Mouse (Mus musculus) olfactory bulb, adult 2 months (tissue): ENCODE results near the gene Rer1. TPM values are rescaled to one million over a fixed set of nuclear protein-coding genes. Genes with fewer than 3 reads are reported as not detected.

ENCODE experiments used
- H3K27ac ChIP-seq: fragments of 200-500 bp; 2 replicates; pipeline ENCODE4 v1.5.1; 2012; ENCODE audit warnings: low read depth, low read length; ENCODE audit not compliant: insufficient read depth
- H3K4me1 ChIP-seq: fragments of 200-500 bp; 2 replicates; pipeline ENCODE4 v1.6.1; 2012; ENCODE audit warnings: low read length; ENCODE audit not compliant: control insufficient read depth, insufficient read depth
- H3K4me3 ChIP-seq: fragments of 200-500 bp; 2 replicates; pipeline ENCODE4 v1.5.1; 2012; ENCODE audit warnings: mild to moderate bottlenecking, low read depth, low read length, moderate library complexity; ENCODE audit not compliant: insufficient read depth
- CTCF ChIP-seq: fragments of 200-500 bp; IDR thresholded peaks from 2 replicates; pipeline ENCODE4 v1.5.1; 2012; ENCODE audit warnings: low read depth, mild to moderate bottlenecking, low read length, moderate library complexity; ENCODE audit not compliant: insufficient read depth
- POLR2A ChIP-seq: fragments of 200-500 bp; IDR thresholded peaks from 2 replicates; pipeline ENCODE4 v1.6.1; 2012; ENCODE audit warnings: mild to moderate bottlenecking, low read depth, low read length, moderate library complexity; ENCODE audit not compliant: insufficient read depth
- WGBS: fragments of 180-500 bp; shearing (Covaris S2); methylation state at CpG from one replicate; pipeline ENCODE4 v1.1.7; 2018; 5-methylcytosine and 5-hydroxymethylcytosine counted together
- polyA plus RNA-seq: library from polyadenylated mRNA; stranded (reverse); fragments of >200 nt; gene quantifications from 2 replicates; pipeline ENCODE4 v1.2.4, GENCODE M21; 2012; ENCODE audit warnings: low replicate concordance; ENCODE audit not compliant: missing spikeins, insufficient read depth, insufficient read length

The Rer1 gene
- polyA plus RNA-seq, result not detected in 2 replicates

GRCm38 (mm10) chr4:155086108-155087024 is at the start of gene Rer1, which contains the start of gene Morn1:
TSS of gene Rer1 (minus strand) at chr4:155086382.
TSS of gene Morn1 (plus strand) at chr4:155086577.
- Histone ChIP-seq H3K27ac (no peak within 1 kb of the TSS), H3K4me1 (peaks cover 20% of the 10 kb centered on the region), H3K4me3 (peak within 1 kb of the TSS; percentile 88)
- under 1% methylated on average over 85 of the region's 85 CpGs for WGBS
- TF ChIP-seq CTCF (no peak), POLR2A (peak; percentile 91)

- H3K4me1 ChIP-seq, result peaks cover 60% of the 10 kb centered on the region
- no peak overlapping the region for H3K27ac ChIP-seq
- no peak for TF ChIP-seq POLR2A
- TF ChIP-seq CTCF, result no peak
- WGBS, result 94% methylated on average over 7 of the region's 7 CpGs
- H3K4me3 ChIP-seq, result no peak overlapping the region
Observed at GRCm38 (mm10) chr4:155134686-155135172, 48.5 kb upstream of the Rer1 start.

DNA sequence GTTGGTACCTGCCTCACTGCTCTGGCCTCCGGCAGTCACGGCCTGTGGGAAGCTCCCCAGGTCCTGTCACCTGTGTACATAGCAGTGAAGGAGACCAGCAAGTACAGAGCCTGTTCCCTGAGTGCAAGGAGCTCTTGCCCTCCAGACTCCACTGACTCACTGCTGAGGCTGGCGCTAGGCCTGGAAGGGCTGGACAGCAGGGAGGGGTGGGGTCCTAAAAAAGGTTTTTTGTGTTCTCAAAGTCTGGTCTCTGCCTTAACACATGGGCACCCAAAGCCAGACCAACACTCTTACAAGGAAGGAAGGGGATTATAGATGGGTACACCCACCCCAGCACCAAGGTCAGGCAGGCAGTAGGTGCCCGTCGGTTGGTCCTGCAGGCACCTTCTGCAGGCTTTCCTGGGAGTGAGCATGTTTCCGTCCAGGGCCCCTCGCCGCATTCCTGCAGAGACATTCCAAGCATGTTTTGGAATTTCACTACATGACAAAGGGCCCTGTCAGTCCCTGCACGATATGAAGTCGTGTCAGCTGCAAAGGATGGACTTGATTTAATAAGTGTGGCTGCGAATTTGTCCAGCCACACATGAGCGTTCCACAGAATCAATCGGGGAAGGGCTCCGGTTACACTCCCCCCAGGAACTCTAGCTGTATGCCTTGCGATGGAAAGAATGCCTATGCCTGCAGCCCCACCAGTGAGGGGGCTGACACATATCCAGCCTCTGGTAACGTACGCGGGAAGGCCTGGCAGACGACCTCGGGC is 47.7 kb upstream of the Rer1 start:
- Histone ChIP-seq H3K4me3 (no peak overlapping the region), H3K27ac (peak overlapping the region; percentile 34), H3K4me1 (peaks cover 67% of the 10 kb centered on the region)
- TF ChIP-seq CTCF, result no peak
- no peak for TF ChIP-seq POLR2A
- WGBS, result 51% methylated on average over 20 of the region's 20 CpGs

- 30% methylated on average over 3 of the region's 3 CpGs for WGBS
- H3K4me3 ChIP-seq, result no peak overlapping the region
- TF ChIP-seq CTCF (no peak), POLR2A (no peak)
- H3K27ac ChIP-seq, result peak overlapping the region; percentile 34; the same call in 1 of the 2 replicates
- H3K4me1 ChIP-seq, result peaks cover 73% of the 10 kb centered on the region
Observed at GRCm38 (mm10) chr4:155133188-155133587, 47.0 kb upstream of the Rer1 start.

DNA sequence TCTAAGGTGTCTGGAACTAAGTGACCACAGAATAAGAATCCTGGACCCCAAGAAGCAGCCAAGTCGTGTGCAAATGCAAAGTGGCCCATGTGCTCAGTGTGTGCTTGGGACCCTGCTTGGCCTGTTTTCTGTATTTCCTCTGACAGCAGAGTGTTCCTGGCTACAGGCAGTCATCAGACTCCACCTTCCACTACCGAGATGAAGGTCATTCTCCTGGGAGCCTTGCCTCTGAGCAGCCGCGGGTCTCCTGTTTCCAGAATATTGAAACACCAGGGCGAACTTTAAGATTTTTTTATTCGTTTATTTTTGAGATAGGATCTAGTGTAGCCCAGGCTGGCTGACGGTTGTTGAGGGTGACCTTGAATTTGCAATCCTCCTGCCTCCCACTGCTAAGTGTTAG is 44.4 kb upstream of the Rer1 start:
- WGBS, result 67% methylated on average over 7 of the region's 7 CpGs
- TF ChIP-seq POLR2A (no peak), CTCF (no peak)
- H3K4me3 ChIP-seq, result no peak overlapping the region
- peaks cover 86% of the 10 kb centered on the region for H3K4me1 ChIP-seq
- peak overlapping the region; percentile 88 for H3K27ac ChIP-seq

DNA sequence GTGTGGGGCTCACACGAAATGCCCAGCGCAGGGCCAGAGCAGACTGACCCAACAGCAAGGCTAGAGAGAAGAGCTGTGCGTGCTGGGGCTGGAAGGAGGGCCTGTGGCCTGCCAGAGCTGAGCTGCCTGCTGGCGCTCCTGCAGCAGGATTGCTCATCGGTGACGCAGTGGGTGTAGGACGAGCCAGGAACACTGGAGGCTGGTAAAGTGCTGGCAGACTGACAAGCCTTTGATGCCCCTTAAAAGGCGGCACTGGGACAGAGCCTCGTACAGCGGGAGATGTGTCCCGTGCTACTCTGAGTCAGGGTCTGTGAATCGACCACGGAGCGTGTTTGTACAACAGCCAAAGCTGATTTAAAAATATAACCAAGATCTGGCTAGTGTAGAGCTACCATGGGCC is 43.8 kb upstream of the Rer1 start:
- Histone ChIP-seq H3K4me1 (peaks cover 87% of the 10 kb centered on the region), H3K4me3 (no peak overlapping the region), H3K27ac (peak overlapping the region; percentile 88)
- WGBS, result 13% methylated on average over 14 of the region's 14 CpGs
- TF ChIP-seq POLR2A (no peak), CTCF (no peak)

- peaks cover 86% of the 10 kb centered on the region for H3K4me1 ChIP-seq
- H3K27ac ChIP-seq, result peak overlapping the region; percentile 88
- 85% methylated on average over 10 of the region's 10 CpGs for WGBS
- no peak overlapping the region for H3K4me3 ChIP-seq
- TF ChIP-seq POLR2A (no peak), CTCF (no peak)
Observed at GRCm38 (mm10) chr4:155129132-155129917, 43.1 kb upstream of the Rer1 start.

DNA sequence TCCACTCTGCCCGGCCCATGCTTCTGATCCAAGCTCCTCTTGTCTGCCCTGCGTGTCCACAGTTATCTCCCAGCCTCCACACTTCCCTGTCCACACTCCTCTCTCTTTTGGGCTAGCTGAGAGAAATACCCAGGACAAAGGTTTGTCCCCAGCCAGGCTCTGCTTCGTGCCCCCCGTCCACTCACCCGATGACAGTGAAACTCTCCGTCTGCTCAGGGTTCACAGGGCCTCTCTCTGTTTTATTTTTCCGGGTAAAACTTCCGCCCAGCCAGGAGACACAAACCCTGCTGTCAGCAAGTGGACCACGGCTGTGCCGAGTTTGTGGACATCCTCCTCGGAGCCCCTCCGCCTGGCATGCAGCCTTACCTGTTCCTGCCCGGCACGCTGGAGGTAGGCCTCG is 42.2 kb upstream of the Rer1 start:
- H3K4me3 ChIP-seq, result no peak overlapping the region
- WGBS, result 94% methylated on average over 15 of the region's 15 CpGs
- peaks cover 85% of the 10 kb centered on the region for H3K4me1 ChIP-seq
- no peak for TF ChIP-seq POLR2A
- no peak for TF ChIP-seq CTCF
- no peak overlapping the region for H3K27ac ChIP-seq
